Mouse (Mus musculus): ENCODE measurements around the gene Ccdc120. TPM values are rescaled to one million over a fixed set of nuclear protein-coding genes. Genes with fewer than 3 reads are reported as not detected.
A peak's percentile ranks its signal among the peaks of the same experiment; 100 is the strongest.

The Ccdc120 gene
- polyA plus RNA-seq, 1 experiment from 2014 or later: 72.2 TPM

DNA sequence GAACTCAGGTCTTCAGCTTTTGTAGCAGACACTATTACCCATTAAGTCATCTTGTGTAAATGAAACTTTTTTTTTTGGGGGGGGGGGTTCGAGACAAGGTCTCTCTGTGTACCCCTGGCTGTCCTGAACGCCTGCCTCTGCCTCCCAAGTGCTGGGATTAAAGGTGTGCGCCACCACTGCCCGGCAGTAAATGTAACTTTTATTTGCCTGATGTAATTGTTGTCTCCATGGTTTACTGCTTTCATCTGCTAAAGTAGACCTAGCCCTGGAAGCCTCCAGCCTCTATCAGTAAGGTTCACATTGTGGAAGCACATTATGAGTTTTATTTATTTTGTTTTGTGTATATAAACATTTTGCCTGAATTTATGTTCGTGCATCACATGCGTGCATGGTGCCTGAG lies 54.2 kb downstream of the Ccdc120 start:
- Histone ChIP-seq H3K4me3 (replicated peaks; ENCODE audit: low read depth, low read length) (no peak overlapping the region), H3K4me2 (ENCODE audit: low read length) (peak overlapping the region; percentile 42), H3K36me3 (ENCODE audit: control insufficient read depth, insufficient read depth, low read length) (peaks cover 9% of the 10 kb centered on the region; the same call in 1 of the 2 replicates), H3K27ac (replicated peaks; ENCODE audit: low read depth, low read length) (no peak overlapping the region), H3K4me1 (ENCODE audit: control insufficient read depth, insufficient read depth, low read length) (no peaks in the 10 kb centered on the region), H3K27me3 (ENCODE audit: control insufficient read depth, insufficient read depth, low read length) (no peaks in the 10 kb centered on the region), H3K9ac (replicated peaks; ENCODE audit: low read length) (no peak overlapping the region), H3K9me3 (ENCODE audit: control insufficient read depth, low read length) (no peaks in the 10 kb centered on the region)
- WGBS: 53% methylated on average over 6 of the region's 6 CpGs
- ATAC-seq (ENCODE audit: low FRiP score, low TSS enrichment) (peak; percentile 49), DNase-seq (no peak)

DNA sequence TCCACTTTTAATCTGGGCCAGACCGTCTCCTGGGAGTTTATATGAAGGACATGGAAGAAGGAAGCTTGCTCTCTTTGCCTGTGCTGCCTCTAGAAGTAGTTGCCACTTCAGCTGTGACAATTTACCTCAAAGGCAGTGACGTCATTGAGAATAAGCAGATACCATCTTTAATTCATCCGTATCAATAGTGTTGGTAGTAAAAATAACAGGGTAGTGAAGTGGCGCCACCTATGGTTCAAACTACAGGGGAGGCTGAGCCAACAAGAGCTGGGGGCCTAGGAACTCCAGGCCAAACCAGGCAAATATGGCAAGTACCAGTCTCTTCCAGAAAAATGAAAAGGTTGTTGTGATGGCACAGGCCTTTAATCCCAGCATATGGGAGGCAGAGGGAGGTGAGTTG lies 57.8 kb downstream of the Ccdc120 start:
- Histone ChIP-seq H3K36me3 (ENCODE audit: control insufficient read depth, insufficient read depth, low read length) (no peaks in the 10 kb centered on the region), H3K9me3 (ENCODE audit: control insufficient read depth, low read length) (no peaks in the 10 kb centered on the region), H3K4me3 (replicated peaks; ENCODE audit: low read depth, low read length) (no peak overlapping the region), H3K27ac (replicated peaks; ENCODE audit: low read depth, low read length) (no peak overlapping the region), H3K4me1 (ENCODE audit: control insufficient read depth, insufficient read depth, low read length) (no peaks in the 10 kb centered on the region), H3K9ac (replicated peaks; ENCODE audit: low read length) (no peak overlapping the region), H3K4me2 (ENCODE audit: low read length) (no peak overlapping the region), H3K27me3 (ENCODE audit: control insufficient read depth, insufficient read depth, low read length) (no peaks in the 10 kb centered on the region)
- WGBS: 42% methylated on average over 4 of the region's 4 CpGs
- DNase-seq: no peak
- ATAC-seq (ENCODE audit: low FRiP score, low TSS enrichment): no peak

DNA sequence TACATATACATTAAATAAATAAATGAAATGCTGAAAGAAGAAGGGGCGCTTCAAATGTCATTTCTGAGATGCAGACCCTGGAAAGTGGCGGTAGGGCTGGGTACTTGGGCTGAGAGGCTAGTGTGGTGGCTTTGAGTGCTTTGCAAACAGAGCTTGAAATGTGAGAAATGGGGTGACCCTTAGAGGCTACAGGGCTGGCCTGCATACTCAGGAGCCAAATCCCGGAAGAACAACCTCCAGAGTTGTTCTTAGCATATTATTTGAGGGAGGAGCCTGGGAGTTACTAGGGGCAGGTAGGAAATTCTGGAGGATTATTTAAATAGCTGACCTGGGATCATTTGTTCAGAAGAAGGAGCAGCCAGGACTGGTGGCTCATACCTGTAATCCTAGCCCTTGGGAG lies 60.2 kb downstream of the Ccdc120 start:
- Histone ChIP-seq H3K36me3 (ENCODE audit: control insufficient read depth, insufficient read depth, low read length) (no peaks in the 10 kb centered on the region), H3K9ac (replicated peaks; ENCODE audit: low read length) (no peak overlapping the region), H3K27me3 (ENCODE audit: control insufficient read depth, insufficient read depth, low read length) (no peaks in the 10 kb centered on the region), H3K9me3 (ENCODE audit: control insufficient read depth, low read length) (no peaks in the 10 kb centered on the region), H3K4me1 (ENCODE audit: control insufficient read depth, insufficient read depth, low read length) (no peaks in the 10 kb centered on the region), H3K4me3 (replicated peaks; ENCODE audit: low read depth, low read length) (no peak overlapping the region), H3K4me2 (ENCODE audit: low read length) (no peak overlapping the region), H3K27ac (replicated peaks; ENCODE audit: low read depth, low read length) (no peak overlapping the region)
- ATAC-seq (ENCODE audit: low FRiP score, low TSS enrichment) (no peak), DNase-seq (no peak)
- WGBS: 65% methylated on average over 3 of the region's 3 CpGs

DNA sequence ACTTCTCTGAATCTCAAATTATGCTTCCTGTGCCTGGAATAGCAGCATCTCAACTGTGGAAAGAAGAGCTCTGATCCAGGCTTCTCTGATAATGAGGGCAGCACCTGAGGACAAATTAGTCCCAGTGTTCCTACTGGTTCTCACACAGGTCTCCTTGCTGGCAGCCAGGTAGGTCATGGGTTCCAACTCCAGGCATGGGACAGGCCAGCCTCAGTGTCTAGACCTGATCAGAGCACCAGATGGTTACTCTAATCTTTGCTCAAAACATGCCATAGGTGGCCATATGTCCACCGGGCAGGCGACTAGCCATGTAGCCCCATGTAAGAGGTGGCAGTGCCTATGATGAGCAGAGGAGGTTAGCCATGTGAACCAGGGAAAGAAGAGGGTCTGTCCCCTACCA lies 62.4 kb downstream of the Ccdc120 start:
- Histone ChIP-seq H3K9ac (replicated peaks; ENCODE audit: low read length) (no peak overlapping the region), H3K4me3 (replicated peaks; ENCODE audit: low read depth, low read length) (no peak overlapping the region), H3K27ac (replicated peaks; ENCODE audit: low read depth, low read length) (no peak overlapping the region), H3K4me2 (ENCODE audit: low read length) (no peak overlapping the region), H3K27me3 (ENCODE audit: control insufficient read depth, insufficient read depth, low read length) (no peaks in the 10 kb centered on the region), H3K4me1 (ENCODE audit: control insufficient read depth, insufficient read depth, low read length) (no peaks in the 10 kb centered on the region), H3K36me3 (ENCODE audit: control insufficient read depth, insufficient read depth, low read length) (no peaks in the 10 kb centered on the region), H3K9me3 (ENCODE audit: control insufficient read depth, low read length) (no peaks in the 10 kb centered on the region)
- 94% methylated on average over 2 of the region's 2 CpGs for WGBS
- DNase-seq (no peak), ATAC-seq (ENCODE audit: low FRiP score, low TSS enrichment) (no peak)

Other genes with a start within 250 kb of the Ccdc120 start
- gene Foxp3, start 177.3 kb downstream of the Ccdc120 start, polyA plus RNA-seq (2014; fragmentation: Nextera tagmentation; extraction: Ambion mirVana): 0.58 TPM in 1 of 2 replicates, not detected in the other
- 4.0 and 6.8 TPM in 2 replicates for gene Ppp1r3f, start 176.6 kb downstream of the Ccdc120 start, polyA plus RNA-seq (2014; fragmentation: Nextera tagmentation; extraction: Ambion mirVana)
- gene Ccdc22, start 145.4 kb downstream of the Ccdc120 start, polyA plus RNA-seq (2014; fragmentation: Nextera tagmentation; extraction: Ambion mirVana): 29.8 and 30.1 TPM in 2 replicates
- 0.04 TPM in 1 of 2 replicates, not detected in the other for gene Cacna1f, start 143.8 kb downstream of the Ccdc120 start, polyA plus RNA-seq (2014; fragmentation: Nextera tagmentation; extraction: Ambion mirVana)
- gene Syp, start 112.4 kb downstream of the Ccdc120 start, polyA plus RNA-seq (2014; fragmentation: Nextera tagmentation; extraction: Ambion mirVana): 81.7 and 125 TPM in 2 replicates
- gene Prickle3, start 93.6 kb downstream of the Ccdc120 start, polyA plus RNA-seq (2014; fragmentation: Nextera tagmentation; extraction: Ambion mirVana): 0.89 and 1.4 TPM in 2 replicates
- 11.2 and 22.4 TPM in 2 replicates for gene Plp2, start 79.5 kb downstream of the Ccdc120 start, polyA plus RNA-seq (2014; fragmentation: Nextera tagmentation; extraction: Ambion mirVana)
- 0.16 TPM in 2 replicates for gene Magix, start 69.7 kb downstream of the Ccdc120 start, polyA plus RNA-seq (2014; fragmentation: Nextera tagmentation; extraction: Ambion mirVana)
- gene Gpkow, start 53.8 kb downstream of the Ccdc120 start, polyA plus RNA-seq (2014; fragmentation: Nextera tagmentation; extraction: Ambion mirVana): 39.3 and 53.8 TPM in 2 replicates
- 23.9 and 29.5 TPM in 2 replicates for gene Wdr45, start 36.6 kb downstream of the Ccdc120 start, polyA plus RNA-seq (2014; fragmentation: Nextera tagmentation; extraction: Ambion mirVana)
- gene Gm45208, start 28.7 kb downstream of the Ccdc120 start, polyA plus RNA-seq (2014; fragmentation: Nextera tagmentation; extraction: Ambion mirVana): not detected in 2 replicates
- 126 and 144 TPM in 2 replicates for gene Praf2, start 22.5 kb downstream of the Ccdc120 start, polyA plus RNA-seq (2014; fragmentation: Nextera tagmentation; extraction: Ambion mirVana)
- gene Tfe3, start 11.7 kb upstream of the Ccdc120 start, polyA plus RNA-seq (2014; fragmentation: Nextera tagmentation; extraction: Ambion mirVana): 21.7 and 21.8 TPM in 2 replicates
- 56.0 and 56.6 TPM in 2 replicates for gene Gripap1, start 38.9 kb upstream of the Ccdc120 start, polyA plus RNA-seq (2014; fragmentation: Nextera tagmentation; extraction: Ambion mirVana)
- gene Kcnd1, start 71.4 kb upstream of the Ccdc120 start, polyA plus RNA-seq (2014; fragmentation: Nextera tagmentation; extraction: Ambion mirVana): 1.7 and 2.3 TPM in 2 replicates
- gene Otud5, start 90.5 kb upstream of the Ccdc120 start, polyA plus RNA-seq (2014; fragmentation: Nextera tagmentation; extraction: Ambion mirVana): 32.3 and 38.0 TPM in 2 replicates
- 13.9 and 18.8 TPM in 2 replicates for gene Pim2, start 127.4 kb upstream of the Ccdc120 start, polyA plus RNA-seq (2014; fragmentation: Nextera tagmentation; extraction: Ambion mirVana)
- 17.4 and 24.6 TPM in 2 replicates for gene Slc35a2, start 133.1 kb upstream of the Ccdc120 start, polyA plus RNA-seq (2014; fragmentation: Nextera tagmentation; extraction: Ambion mirVana)
- gene Pqbp1, start 148.4 kb upstream of the Ccdc120 start, polyA plus RNA-seq (2014; fragmentation: Nextera tagmentation; extraction: Ambion mirVana): 181 and 219 TPM in 2 replicates
- gene Timm17b, start 148.5 kb upstream of the Ccdc120 start, polyA plus RNA-seq (2014; fragmentation: Nextera tagmentation; extraction: Ambion mirVana): 171 and 214 TPM in 2 replicates
- not detected in 2 replicates for gene Gm10491, start 156.9 kb upstream of the Ccdc120 start, polyA plus RNA-seq (2014; fragmentation: Nextera tagmentation; extraction: Ambion mirVana)
- gene Gm10490, start 158.6 kb upstream of the Ccdc120 start, polyA plus RNA-seq (2014; fragmentation: Nextera tagmentation; extraction: Ambion mirVana): not detected in 2 replicates
- gene Pcsk1n, start 168.9 kb upstream of the Ccdc120 start, polyA plus RNA-seq (2014; fragmentation: Nextera tagmentation; extraction: Ambion mirVana): 197 and 199 TPM in 2 replicates
- not detected in 2 replicates for gene Eras, start 177.7 kb upstream of the Ccdc120 start, polyA plus RNA-seq (2014; fragmentation: Nextera tagmentation; extraction: Ambion mirVana)
- 59.7 and 70.2 TPM in 2 replicates for gene Hdac6, start 197.0 kb upstream of the Ccdc120 start, polyA plus RNA-seq (2014; fragmentation: Nextera tagmentation; extraction: Ambion mirVana)
- 0.11 TPM in 1 of 2 replicates, not detected in the other for gene Gata1, start 227.2 kb upstream of the Ccdc120 start, polyA plus RNA-seq (2014; fragmentation: Nextera tagmentation; extraction: Ambion mirVana)

All from midbrain, embryonic 14.5 days (tissue).